Mouse (Mus musculus): ENCODE measurements around the gene Plekhh1.

Plekhh1 gene

DNA sequence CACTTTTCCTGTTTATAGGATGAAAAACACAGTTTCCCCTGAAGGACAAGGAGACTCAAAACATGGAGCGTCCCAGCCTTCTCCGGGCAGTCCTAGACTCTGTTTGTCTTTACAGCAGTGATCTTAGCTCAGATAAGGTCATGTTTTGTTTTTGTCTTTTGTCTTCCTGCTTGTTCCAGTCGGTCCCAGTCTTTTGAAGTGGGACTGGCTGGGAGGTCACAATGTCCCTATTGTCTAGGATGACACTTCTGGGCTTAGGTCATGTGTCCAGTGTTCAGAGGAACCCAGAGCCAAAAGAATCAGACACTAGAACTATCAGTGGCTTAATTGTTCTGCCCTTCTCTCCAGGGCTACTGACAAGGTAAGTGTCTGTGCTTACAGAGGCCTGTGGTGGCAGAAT, 6.4 kb downstream of the Plekhh1 start:
- DNase-seq = no peak

DNA sequence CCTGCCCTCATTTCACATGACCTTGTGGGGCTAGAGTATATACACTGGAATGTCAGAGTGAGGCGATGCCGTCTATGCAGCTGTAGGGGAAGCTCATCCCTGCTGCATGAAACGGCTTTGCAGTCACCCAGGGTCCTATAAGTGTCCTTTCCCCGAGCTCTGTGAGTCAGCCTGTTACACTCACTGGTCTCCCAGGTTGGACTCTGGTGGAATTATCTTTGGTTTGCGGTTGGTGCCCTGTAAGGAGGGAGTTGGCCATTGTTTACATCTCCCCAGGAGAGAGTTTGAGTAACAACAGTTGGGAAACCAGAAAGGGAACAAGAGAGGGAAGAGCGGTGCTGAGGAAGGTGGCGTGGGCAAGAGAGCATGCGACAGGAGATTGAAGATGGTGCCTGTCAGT, 10.7 kb downstream of the Plekhh1 start:
- no peak for DNase-seq

DNA sequence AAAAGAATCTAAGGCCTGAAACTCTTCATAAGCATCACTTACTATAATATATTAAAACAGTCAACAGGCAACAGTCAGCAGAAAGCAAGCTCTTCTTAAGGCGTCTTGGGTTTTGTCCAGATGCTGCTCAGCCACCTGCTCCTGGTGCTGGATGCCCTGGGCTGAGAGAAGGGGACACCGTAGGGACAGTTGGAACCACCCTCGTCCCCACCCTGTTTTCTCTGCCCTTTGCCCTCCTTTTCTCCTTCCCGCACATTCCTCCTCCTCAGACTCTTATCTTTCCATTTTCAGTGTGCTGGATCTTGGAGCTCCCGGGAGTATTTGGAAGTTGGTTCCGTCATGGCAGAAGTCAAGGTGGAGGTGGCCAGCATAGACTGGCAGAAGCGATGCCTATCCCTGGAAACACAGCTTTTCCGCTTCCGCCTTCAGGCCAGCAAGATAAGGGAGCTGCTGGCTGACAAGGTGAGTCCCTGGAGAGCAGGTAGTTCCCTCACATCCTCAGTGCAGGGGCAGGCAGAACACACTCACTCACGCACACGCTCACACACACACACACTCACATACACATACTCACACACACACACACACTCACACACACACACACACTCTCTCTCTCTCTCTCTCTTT, 11.4 kb downstream of the Plekhh1 start:
- no peak for DNase-seq

DNA sequence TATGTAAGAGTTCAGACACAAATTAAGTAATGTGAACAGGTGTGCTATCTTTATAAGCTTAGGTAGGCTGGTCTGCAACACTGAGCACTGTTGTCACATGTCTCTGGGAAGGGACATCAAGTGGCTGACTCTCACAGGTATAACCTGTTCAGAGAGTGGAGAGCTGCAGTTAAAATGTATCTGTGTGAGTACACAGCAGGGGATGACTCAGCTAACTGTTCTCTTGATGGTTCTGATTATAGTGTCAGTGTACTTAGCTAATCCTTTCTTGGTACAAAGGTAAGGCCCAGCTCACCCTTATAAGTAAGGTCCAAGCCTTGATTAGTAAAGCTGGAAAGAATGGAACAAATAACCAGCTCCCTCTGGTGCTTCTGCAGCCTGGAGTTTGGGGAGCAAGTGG, 12.5 kb downstream of the Plekhh1 start:
- no peak for DNase-seq

DNA sequence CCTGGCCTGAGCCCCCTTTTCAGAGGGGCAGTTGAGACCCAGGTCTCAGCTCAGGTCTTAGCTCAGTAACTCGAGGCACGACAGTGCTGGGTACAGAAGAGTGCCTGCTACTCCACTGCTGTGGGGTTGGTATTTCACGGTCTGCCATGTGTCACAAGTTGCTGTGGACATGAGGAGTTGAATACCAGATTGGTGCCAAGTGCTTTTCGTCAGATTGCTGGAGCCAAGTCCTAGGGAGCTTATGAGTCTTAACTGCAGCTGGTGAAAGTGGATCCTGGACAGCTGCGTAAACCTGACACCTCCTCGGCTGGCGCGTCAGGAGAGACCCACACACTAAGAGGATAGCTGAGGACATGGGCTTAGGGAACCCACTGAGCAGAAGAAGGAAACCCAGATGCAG, 15.7 kb downstream of the Plekhh1 start:
- DNase-seq = no peak

DNA sequence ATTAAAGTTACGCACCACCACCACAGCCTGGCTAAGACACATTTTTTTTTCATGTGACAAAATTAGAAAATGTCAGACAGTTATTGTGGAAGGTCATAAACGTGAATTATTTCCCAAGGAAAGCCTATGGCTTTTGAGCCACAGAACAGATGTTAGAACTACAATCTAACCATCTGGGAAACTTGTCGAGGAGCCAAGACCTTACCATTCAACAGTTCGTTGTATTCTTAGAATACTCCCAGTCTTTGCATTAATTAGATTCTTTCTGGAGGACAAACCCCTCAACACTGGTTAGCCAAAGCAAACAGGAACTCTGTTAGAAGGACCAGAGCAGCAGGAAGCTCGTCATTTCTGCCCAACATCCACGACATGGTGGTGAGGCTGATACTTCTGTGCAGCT, 17.2 kb downstream of the Plekhh1 start:
- DNase-seq = no peak

DNA sequence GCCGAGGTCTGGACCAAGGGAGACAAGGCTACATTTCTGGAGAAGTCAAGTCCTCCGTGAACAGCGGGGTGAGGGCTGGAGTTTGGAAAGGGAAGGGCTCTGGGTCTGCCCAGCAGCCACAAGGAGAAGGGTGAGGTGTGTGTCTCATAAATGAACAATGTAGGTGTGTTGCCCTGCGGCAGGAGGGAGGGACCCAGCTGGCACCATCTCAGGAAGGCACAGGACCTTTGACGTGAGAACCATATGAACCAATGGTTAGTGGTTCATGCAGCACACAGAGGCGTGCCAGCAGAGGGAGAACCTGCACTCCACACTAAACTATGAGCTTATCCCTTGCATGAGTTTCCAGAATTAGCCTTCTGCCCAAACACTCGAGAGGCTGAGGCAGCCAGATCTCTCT, 18.2 kb downstream of the Plekhh1 start:
- DNase-seq = no peak

DNA sequence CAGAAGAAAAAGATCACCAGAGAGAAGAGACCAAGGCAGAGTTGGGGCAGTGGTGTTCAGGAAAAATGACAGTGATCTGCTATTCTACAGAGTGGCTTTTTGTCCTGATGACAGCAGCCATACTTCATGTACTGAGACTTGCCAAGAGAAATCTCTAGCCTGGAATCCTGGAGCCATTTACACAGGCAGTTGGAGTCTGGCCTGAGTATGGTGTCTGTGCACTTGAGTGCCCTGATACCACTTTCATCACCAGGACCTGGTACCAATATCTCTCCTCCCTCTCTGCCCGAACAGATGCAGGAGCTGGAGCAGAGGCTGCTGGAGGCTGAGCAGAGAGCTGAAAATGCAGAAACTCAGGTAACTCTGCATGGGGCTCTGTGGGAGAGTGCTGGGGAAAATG, 19.9 kb downstream of the Plekhh1 start:
- no peak for DNase-seq

DNA sequence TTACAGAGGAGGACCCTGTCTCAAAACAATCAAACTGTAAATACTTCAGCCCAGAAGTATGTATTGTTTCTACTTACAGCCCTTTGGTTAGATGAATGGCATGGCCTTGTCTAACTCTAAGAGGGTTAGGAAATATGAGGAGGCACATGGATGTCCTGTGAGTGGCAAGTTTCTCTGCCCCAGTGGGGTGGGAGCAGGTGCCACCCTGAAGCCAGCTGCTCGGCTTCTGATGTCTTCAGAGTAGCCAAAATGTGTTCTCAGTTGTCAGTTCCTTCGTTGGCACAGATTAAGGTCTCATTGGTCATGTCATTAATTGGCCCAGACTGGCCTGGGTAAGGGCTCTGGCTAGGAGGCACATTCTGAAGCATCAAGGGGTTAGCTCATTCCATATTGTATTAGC, 20.8 kb downstream of the Plekhh1 start:
- no peak for DNase-seq

DNA sequence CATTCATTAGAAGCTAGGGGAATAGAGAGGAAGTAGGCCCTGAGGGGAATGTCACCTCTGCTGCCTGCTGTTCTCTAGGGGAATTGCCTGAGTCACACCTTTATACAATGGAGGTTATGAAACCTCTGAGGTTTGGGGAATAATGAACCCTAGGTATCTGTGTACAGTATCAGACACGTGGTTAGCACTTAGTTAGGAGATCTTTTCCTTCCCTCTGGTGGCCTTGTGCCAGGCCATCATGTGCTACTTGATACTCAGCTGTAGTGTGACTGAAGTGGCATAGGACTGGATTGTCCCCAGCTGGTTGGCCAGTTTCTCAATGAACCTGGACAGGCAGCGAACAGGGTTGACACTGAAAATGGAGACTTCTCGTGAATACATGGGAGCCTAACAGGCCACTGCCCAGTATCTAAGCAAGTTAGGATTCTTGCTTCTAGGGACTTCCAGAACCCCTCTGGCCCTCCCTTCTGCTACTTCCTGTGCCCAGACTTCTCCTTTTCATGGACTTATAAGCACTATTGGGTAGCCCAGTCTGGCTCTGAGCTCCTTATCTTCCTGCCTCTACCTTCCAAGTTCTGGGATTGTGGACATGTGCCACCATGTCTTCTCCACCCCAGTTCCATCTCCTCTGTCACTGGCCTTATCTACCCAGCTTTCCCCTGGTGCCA, 21.7 kb downstream of the Plekhh1 start:
- no peak for DNase-seq

DNA sequence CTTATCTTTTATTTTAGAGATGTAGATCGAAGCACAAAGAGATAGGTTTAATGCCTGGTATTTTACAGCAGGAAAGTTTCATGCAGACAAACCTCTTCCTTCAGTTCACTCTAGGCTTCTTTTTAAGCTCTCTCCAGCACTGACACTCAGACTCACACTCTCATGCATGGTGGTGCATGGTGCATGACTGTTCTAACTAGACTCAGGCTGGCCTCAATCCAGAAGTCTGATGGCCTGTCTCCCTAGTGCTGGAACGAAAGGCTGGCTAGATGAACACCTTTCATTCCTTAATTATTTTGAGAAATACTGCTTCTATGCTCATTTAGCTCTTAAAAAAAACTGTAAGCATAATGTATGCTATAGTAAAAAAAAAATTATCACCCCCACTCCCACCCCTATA, 23.1 kb downstream of the Plekhh1 start:
- no peak for DNase-seq

DNA sequence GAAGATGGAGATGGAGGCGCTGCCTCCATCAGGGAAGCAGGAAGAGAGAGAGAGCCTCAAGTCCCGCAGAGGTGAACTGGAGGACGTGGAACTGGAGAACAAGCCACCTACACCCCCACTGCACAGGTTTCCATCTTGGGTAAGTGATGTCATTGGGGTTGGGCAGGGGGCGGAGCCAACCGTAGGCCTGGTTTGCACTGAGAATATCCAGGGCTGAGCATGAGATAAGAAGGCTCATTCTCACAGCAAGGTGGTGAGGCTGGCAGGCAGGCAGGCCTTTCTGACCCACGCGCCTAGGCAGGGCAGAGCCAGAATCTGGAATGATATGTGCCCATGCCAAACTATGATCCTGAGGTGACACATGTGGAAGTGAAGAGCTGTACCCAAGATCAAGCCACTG, 26.3 kb downstream of the Plekhh1 start:
- DNase-seq = no peak

DNA sequence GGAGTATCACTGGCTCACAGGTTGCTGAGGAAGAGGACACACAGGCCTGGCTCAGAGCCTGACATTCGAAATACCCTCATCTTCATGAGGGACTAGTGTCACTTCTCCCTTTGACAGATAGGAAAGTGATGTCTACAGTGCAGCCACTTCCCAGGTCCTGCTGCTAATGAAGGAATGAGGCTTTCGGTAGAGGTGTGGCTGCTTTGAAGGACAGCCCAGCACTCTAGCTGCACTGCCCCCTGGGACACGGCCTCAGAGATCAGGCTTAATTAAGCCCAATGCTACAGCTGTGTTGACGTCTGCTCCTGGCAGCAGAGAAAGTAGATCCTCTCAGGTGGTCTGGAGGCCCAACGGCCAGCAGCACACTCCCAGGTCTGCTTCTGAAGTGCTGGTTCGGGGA, 30.6 kb downstream of the Plekhh1 start:
- DNase-seq = no peak

DNA sequence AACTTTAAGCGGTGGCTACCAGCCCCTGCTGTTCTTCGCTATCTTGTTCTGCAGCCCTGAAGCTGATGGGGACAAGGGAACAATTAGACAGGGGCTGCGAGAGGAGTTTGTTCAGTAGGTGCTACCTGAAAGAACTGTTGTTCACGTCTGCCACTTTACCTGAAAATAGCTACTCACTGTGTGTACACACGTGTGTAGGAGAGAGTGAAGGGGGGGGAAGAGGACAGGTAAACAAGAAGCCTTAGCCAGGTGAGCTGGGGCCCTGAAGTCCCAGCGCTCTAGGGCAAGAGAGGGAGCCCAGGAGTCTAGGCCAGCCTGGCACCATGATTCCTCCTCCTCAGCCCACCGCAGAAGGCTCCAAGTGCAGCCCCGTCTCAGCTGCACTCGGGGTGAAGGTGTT, 31.2 kb downstream of the Plekhh1 start:
- no peak for DNase-seq

DNA sequence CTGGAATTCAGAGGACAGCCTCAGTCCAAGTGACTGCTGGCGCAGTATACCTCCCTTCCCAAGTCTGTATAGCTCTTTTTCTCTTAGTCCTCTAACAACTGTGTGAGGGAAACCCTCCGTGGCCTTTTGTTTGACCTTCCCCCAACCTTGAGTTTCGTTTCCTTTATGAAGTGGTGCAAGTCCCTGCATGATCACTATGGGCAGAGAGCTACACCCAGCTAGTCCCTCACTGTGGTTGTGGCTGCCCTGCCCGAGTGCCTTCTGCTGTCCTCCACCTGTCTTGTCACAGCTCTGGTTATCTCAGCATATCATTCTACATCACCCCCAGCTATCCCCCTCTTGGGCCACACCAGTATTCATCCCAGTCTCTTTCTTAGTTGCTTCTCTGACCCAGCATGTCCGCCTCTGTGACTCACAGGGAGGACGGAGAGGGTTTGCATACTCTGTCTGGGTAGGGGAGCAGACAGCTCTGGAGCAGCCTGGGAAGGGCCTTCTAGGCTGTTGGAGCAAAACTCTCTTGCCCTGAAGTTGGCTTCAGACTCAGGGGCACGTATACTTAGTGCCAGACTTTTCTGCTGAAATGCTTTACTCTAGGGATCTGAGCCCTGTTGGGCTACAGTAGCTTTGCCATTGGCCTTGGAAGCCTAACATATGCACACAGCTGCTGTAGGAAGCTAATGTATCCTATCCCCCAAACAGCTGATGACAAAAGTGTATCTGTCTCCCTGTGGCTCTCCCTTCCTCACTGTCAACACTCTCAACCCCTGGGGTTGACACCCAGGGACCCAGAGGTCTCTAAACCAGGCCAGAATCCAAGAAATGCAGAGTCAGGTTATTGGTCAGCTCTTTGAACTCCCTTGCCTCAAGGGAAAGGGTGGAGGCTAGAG, 32.0 kb downstream of the Plekhh1 start:
- no peak for DNase-seq

DNA sequence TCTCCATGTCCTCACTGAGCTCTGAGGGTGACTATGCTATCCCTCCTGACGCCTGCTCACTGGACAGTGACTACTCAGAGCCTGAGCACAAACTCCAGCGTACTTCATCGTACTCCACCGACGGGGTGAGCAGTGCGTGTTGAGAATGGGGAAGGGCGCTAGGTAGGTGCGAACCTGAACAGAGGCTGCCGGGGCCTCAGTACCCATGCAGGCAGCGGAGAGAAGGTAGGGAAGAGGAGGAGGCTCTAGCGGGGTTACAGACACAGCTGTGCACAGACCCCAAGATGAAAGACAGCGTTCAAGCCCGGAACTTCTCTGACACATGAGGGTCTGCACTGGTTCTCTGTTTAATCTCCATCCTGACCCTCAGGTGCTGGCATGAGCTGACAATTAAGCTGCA, 35.5 kb downstream of the Plekhh1 start:
- DNase-seq = no peak

DNA sequence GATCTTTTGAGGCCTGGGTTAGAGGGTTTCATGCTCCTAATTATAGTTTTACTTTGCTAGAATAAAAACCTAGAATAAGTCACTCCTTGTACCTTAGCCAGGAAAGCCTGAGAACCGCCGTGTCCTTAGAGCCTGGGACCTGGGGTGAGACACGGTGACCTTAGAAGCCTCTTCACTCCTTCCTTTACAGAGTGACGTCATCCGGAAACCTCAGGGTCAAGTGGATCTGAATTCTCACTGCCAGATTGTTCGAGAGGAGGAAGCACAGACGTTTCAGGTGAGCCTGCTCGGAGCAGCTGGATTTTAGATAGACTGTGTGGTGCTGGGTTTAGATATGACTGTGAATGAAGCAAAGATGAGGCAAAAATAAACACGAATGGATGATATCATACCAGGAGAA, 37.5 kb downstream of the Plekhh1 start:
- no peak for DNase-seq

DNA sequence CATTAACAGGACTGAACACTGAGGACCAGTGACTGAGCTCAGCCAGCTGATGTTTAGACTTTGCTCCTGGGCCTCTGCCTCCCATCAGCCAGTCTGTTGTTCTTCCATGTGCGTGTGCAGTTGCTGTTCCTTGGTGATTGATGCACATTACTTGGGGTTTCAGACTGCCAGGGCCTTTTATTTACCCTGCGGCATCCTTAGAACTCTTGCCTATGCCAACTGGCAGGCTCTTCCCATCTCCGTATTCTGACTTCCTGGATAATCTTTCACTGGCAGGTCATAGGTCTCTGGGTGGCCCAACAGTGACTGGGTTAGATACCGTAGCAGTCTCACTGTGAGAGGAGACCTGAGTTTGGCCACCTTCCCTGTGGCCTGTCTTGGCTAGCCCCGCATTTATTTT, 38.6 kb downstream of the Plekhh1 start:
- no peak for DNase-seq

DNA sequence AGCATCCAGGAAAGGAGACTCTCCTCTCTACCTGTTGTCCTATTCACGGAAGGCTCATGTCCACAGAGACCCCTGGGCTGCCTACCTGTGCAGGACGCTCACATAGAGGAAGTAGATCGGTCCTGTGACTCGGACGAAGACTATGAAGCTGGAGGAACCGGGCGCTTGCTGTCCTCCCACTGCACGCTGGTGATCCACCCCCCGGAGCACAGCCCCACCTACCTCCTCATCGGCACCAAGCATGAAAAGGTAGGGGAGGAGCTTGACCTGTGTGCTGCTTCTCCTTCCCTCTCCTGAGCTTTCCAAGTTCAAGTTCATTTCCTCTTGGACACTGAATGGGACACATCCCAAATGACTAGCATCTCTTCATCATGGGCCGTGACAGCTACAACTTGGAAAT, 39.3 kb downstream of the Plekhh1 start:
- DNase-seq = no peak

DNA sequence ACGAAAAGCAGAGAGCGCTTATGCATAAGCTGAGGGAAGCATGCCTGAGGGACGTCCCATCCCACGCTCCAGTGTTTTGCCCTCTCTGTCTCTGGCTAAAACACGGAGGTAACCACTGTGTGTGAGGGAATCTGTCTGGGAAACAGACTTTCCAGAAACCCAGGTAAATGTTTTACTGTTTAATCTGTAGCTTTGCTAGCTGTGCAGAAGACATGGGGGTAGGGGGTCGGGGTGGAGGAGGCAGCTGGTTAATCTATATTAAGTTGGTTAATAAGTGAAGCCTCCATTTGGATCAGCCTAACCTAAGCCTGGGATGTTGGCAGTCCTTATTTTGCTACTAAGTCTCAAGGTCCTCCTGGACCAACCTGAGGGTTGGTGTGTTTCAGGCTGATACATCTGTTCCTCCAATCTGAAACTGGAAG, 40.2 kb downstream of the Plekhh1 start:
- DNase-seq = no peak

DNA sequence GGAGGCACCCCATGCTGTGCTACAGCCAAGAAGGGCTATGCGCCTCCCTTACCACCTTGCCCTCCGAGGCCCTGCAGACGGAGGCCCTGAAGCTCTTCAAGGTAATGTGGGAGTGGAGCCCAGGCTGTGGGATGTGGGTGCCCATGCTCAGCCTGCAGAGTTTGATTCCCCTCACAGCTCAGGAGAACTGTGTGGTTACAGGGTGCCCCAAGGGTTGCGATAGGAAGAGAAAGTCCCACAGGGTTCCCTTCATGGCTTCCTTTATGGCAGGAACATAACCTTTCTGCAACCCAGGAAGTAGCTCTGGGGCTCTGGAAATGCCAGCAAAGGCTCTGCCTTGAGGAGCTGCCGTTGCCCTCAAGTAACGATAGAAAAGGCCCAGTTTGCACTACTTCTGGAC, 41.0 kb downstream of the Plekhh1 start:
- DNase-seq = no peak

DNA sequence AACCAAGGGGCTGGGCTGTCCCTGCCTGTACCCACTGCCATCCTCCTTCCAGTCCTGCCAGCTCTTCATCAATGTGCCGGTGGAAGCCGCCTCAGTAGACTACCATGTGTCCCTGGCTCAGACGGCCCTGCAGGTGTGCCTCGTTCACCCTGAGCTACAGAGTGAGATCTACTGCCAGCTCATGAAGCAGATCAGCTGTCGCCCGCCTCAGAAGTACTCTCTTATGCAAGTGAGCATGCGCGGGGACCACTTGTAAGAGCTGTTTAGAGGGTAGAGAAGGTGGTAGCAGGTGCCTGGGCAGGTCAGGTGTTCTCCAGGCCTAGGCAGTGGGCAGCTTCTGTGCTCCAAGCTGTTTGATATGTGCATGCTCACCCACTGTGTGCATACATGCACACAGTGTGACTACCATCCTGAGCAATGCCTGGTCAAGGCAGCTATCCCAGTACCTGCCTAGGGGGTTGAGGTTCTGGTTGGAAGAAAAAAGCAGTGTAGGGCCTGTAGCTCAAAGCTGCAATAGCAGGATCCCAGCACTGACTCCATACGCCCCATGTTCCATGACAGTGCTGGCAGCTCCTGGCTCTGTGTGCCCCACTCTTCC, 41.9 kb downstream of the Plekhh1 start:
- DNase-seq = no peak

DNA sequence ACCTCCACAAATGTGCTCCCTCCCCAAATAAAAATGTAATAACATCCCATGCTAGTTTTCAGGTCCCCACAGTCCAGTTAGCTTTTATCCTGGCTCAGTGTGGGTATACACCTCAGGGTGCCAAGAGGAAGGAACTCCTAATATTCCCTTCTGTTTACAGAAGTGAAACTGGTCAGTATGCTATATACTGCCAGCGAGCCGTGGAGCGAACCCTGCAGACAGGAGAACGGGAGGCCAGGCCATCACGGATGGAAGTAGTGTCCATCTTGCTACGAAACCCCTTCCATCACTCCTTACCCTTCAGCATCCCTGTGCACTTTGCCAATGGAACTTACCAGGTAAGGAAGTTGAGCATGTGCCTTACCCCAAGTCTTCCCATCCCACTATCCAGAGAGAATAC, 43.6 kb downstream of the Plekhh1 start:
- DNase-seq = no peak

DNA sequence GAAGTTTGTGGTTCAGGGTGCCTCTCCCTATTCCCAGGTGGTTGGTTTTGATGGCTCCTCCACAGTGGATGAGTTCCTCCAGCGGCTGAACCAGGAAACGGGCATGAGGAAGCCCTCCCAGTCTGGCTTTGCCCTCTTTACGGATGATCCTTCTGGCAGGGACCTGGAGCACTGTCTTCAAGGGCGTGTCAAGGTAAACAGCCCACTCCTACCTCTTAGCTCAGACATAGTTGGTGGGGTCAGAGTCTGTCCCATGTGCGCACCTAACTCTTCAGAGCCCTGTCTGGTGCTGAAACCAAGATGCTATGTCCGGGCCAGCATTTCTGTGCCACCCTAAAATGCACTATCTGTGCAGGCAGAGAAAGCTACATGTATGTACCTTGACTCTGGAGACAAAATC, 44.4 kb downstream of the Plekhh1 start:
- no peak for DNase-seq
